In genomic region chr19:40253768-40254167, GRCm38 (mm10) we compare ENCODE assay signal across 17 mouse cellular contexts. TPM values are rescaled to one million over a fixed set of nuclear protein-coding genes. Genes with fewer than 3 reads are reported as not detected.
A peak's percentile ranks its signal among the peaks of the same experiment; 100 is the strongest.
DNase-seq lines count a peak whose midpoint lies in the region; ATAC-seq lines count a peak whose summit lies in the region.
"Had no signal": no experiment of that assay in that cellular context is flagged by ENCODE, and none has a peak within 500 bp of the region (broad histone marks: within the 10 kb centered on the region; RNA-seq: fewer than 3 reads in every experiment).

No protein-coding gene starts in this region.

- H3K36me3 ChIP-seq in heart, embryonic 10.5 days = peaks cover 23% of the 10 kb centered on the region; the same call in 1 of the 2 replicates
- peaks cover 53% of the 10 kb centered on the region for H3K36me3 ChIP-seq in megakaryocyte, embryonic 14.5 days (replicated peaks; ENCODE audit: low read length)
- H3K36me3 ChIP-seq in heart, embryonic 13.5 days = peaks cover 39% of the 10 kb centered on the region
- H3K36me3 ChIP-seq: forebrain, embryonic 12.5 days; hindbrain, embryonic 15.5 days had no signal

- H3K4me3 ChIP-seq in heart, embryonic 10.5 days = no peak overlapping the region; the same call in 1 of the 2 replicates
- H3K4me3 ChIP-seq in megakaryocyte, embryonic 14.5 days (replicated peaks) = peak overlapping the region; percentile 6
- H3K4me3 ChIP-seq in heart, embryonic 13.5 days = no peak overlapping the region; the same call in 1 of the 2 replicates
- H3K4me3 ChIP-seq: forebrain, embryonic 12.5 days; hindbrain, embryonic 15.5 days; myocyte had no signal

- intact Hi-C loops in left cerebral cortex, postnatal 4 days (cut with DNase I) = no loop called here

- H3K27ac ChIP-seq in heart, embryonic 10.5 days = peak overlapping the region; percentile 67
- peak overlapping the region; percentile 46 for H3K27ac ChIP-seq in heart, embryonic 13.5 days (replicated peaks)
- H3K27ac ChIP-seq: forebrain, embryonic 12.5 days; hindbrain, embryonic 15.5 days; macrophage had no signal

- H3K9ac ChIP-seq in heart, embryonic 13.5 days = peak overlapping the region; percentile 60
- H3K9ac ChIP-seq: forebrain, embryonic 12.5 days; hindbrain, embryonic 15.5 days had no signal

- WGBS in heart, embryonic 10.5 days = 29% methylated on average over 13 of the region's 13 CpGs
- 28% methylated on average over 13 of the region's 13 CpGs for WGBS in heart, embryonic 13.5 days

- peaks cover 52% of the 10 kb centered on the region for H3K4me1 ChIP-seq in heart, embryonic 10.5 days
- peaks cover 82% of the 10 kb centered on the region for H3K4me1 ChIP-seq in megakaryocyte, embryonic 14.5 days
- H3K4me1 ChIP-seq in heart, embryonic 13.5 days = peaks cover 73% of the 10 kb centered on the region
- H3K4me1 ChIP-seq: forebrain, embryonic 12.5 days; hindbrain, embryonic 15.5 days had no signal

- no peak for DNase-seq in heart, embryonic 10.5 days (ENCODE audit: low spot score)
- no peak for DNase-seq in heart, adult 9 months (ENCODE audit: low spot score in 2 of 2)
- DNase-seq in urinary bladder, postnatal 10 days (ENCODE audit: low spot score) = no peak
- DNase-seq in left cerebral cortex, postnatal 4 days = no peak
- no peak for DNase-seq in T-cell, adult 2 months (ENCODE audit: low spot score)
- DNase-seq: adrenal gland, adult 8-10 months; cerebellum, postnatal 36 days; kidney, postnatal 10 days; spleen, adult 18-20 months; thymus, adult 18-20 months had no signal

- no peaks in the 10 kb centered on the region for H3K27me3 ChIP-seq in heart, embryonic 10.5 days (ENCODE audit: insufficient read depth, poor library complexity, severe bottlenecking)
- no peaks in the 10 kb centered on the region for H3K27me3 ChIP-seq in megakaryocyte, embryonic 14.5 days (replicated peaks)
- H3K27me3 ChIP-seq in heart, embryonic 13.5 days (replicated peaks) = no peaks in the 10 kb centered on the region
- H3K27me3 ChIP-seq: forebrain, embryonic 12.5 days; hindbrain, embryonic 15.5 days had no signal

- peak overlapping the region; percentile 34 for H3K4me2 ChIP-seq in heart, embryonic 13.5 days
- H3K4me2 ChIP-seq: forebrain, embryonic 12.5 days; hindbrain, embryonic 15.5 days had no signal

- H3K9me3 ChIP-seq in heart, embryonic 10.5 days = no peaks in the 10 kb centered on the region
- H3K9me3 ChIP-seq in megakaryocyte, embryonic 14.5 days = no peaks in the 10 kb centered on the region; the same call in 1 of the 2 replicates
- H3K9me3 ChIP-seq in heart, embryonic 13.5 days = no peaks in the 10 kb centered on the region
- H3K9me3 ChIP-seq: forebrain, embryonic 12.5 days; hindbrain, embryonic 15.5 days had no signal

- no peak for ATAC-seq in megakaryocyte, adult 5-6 weeks (ENCODE audit: poor library complexity, severe bottlenecking)
- ATAC-seq in heart, embryonic 13.5 days (ENCODE audit: extremely low read depth, insufficient number of reproducible peaks, low FRiP score, low TSS enrichment) = no peak

RNA-seq across cellular contexts. Expression of gene Pdlim1, which starts 17.9 kb away (rescaled TPM):
- 262 and 337 TPM in 2 replicates for polyA plus RNA-seq in heart, embryonic 10.5 days (2016; fragmentation: Nextera tagmentation; extraction: Ambion mirVana)
- 77.9 and 155 TPM in 2 replicates for polyA plus RNA-seq in megakaryocyte, embryonic 14.5 days (2012; ENCODE audit: insufficient read depth, low replicate concordance)
- total RNA-seq in megakaryocyte, adult 5-6 weeks (2015) = 163 and 177 TPM in 2 replicates
- total RNA-seq in megakaryocyte, adult 5-6 weeks (2017) = 87.9 and 88.3 TPM in 2 replicates
- polyA plus RNA-seq in heart, embryonic 13.5 days (2015; fragmentation: Nextera tagmentation; extraction: Ambion mirVana) = 247 and 281 TPM in 2 replicates
- 1 to 10 TPM; 1.6 to 3.4 TPM for total RNA-seq in left cerebral cortex, postnatal 4 days (2021)
